Mouse (Mus musculus) cerebellum, adult 2 months (tissue): ENCODE measurements around the gene Olfr641. TPM values are rescaled to one million over a fixed set of nuclear protein-coding genes. Genes with fewer than 3 reads are reported as not detected.

Source experiments
- DNase-seq, 2 experiments: peaks; one replicate each; pipeline ENCODE4 v3.0.0; 2021
- H3K27ac ChIP-seq: fragments of 200-500 bp; 2 replicates; pipeline ENCODE4 v1.5.1; 2012; ENCODE audit warnings: low read length, control low read depth, inconsistent platforms; ENCODE audit not compliant: insufficient read depth
- H3K27me3 ChIP-seq: fragments of 200-500 bp; 2 replicates; pipeline ENCODE4 v1.6.1; 2012; ENCODE audit warnings: inconsistent platforms, mild to moderate bottlenecking, low read length, moderate library complexity; ENCODE audit not compliant: control insufficient read depth, insufficient read depth
- H3K4me1 ChIP-seq: fragments of 200-500 bp; 2 replicates; pipeline ENCODE4 v1.6.1; 2011; ENCODE audit warnings: low read length; ENCODE audit not compliant: control insufficient read depth, insufficient read depth
- H3K4me3 ChIP-seq: fragments of 200-500 bp; replicated peaks from 2 replicates; pipeline ENCODE3; 2011; ENCODE audit warnings: mild to moderate bottlenecking, low read depth, low read length, control low read depth; ENCODE audit not compliant: insufficient read depth
- CTCF ChIP-seq: fragments of 200-500 bp; IDR thresholded peaks from 2 replicates; pipeline ENCODE4 v1.5.1; 2011; ENCODE audit warnings: low read depth, mild to moderate bottlenecking, control low read depth, low read length, moderate library complexity, borderline replicate concordance; ENCODE audit not compliant: insufficient read depth
- POLR2A ChIP-seq: fragments of 200-500 bp; IDR thresholded peaks from 2 replicates; pipeline ENCODE4 v1.6.1; 2011; ENCODE audit warnings: low read length, control low read depth, borderline replicate concordance; ENCODE audit not compliant: insufficient read depth
- WGBS: fragments of 180-500 bp; shearing (Covaris S2); methylation state at CpG from one replicate; pipeline ENCODE4 v1.1.7; 2018; 5-methylcytosine and 5-hydroxymethylcytosine counted together
- polyA plus RNA-seq: library from polyadenylated mRNA; depleted of rRNA; stranded (reverse); fragments of >200 nt; gene quantifications from 2 replicates; pipeline ENCODE4 v1.2.3, GENCODE M21; 2012; rRNA removed

Gene Olfr641
- not detected in 2 replicates for polyA plus RNA-seq

- no peak within 1 kb of the TSS for H3K4me3 ChIP-seq
- 57% methylated on average over 1 of the region's 1 CpGs for WGBS
- no peak for TF ChIP-seq POLR2A
- TF ChIP-seq CTCF, result no peak
- no peak for DNase-seq
- no peaks in the 10 kb centered on the region for H3K27me3 ChIP-seq
- no peak within 1 kb of the TSS for H3K27ac ChIP-seq
- H3K4me1 ChIP-seq, result no peaks in the 10 kb centered on the region
Measured at GRCm38 (mm10) chr7:104035145-104035544, at the start of gene Olfr641. Olfr641 (plus strand) TSS chr7:104035445.

- H3K4me3 ChIP-seq, result no peak within 1 kb of the TSS
- no peaks in the 10 kb centered on the region for H3K4me1 ChIP-seq
- no peak for DNase-seq
- no peaks in the 10 kb centered on the region for H3K27me3 ChIP-seq
- no peak within 1 kb of the TSS for H3K27ac ChIP-seq
- TF ChIP-seq CTCF (no peak), POLR2A (no peak)
Measured at GRCm38 (mm10) chr7:103998446-103998845, 36.8 kb upstream of the Olfr641 start, which contains the start of gene Olfr638. Olfr638 (plus strand) TSS chr7:103998746.

- no peak for DNase-seq
- Histone ChIP-seq H3K4me3 (no peak overlapping the region), H3K27ac (no peak overlapping the region), H3K27me3 (no peaks in the 10 kb centered on the region), H3K4me1 (no peaks in the 10 kb centered on the region)
- TF ChIP-seq POLR2A (no peak), CTCF (no peak)
Measured at GRCm38 (mm10) chr7:103999124-103999523, 36.1 kb upstream of the Olfr641 start.

- DNase-seq, result no peak
- Histone ChIP-seq H3K27ac (no peak within 1 kb of the TSS), H3K4me1 (no peaks in the 10 kb centered on the region), H3K4me3 (no peak within 1 kb of the TSS), H3K27me3 (no peaks in the 10 kb centered on the region)
- no peak for TF ChIP-seq CTCF
- no peak for TF ChIP-seq POLR2A
Measured at GRCm38 (mm10) chr7:104017203-104017602, 18.0 kb upstream of the Olfr641 start, which contains the start of gene Olfr639. Olfr639 (minus strand) TSS chr7:104017303.

GRCm38 (mm10) chr7:104018953-104019352 lies 16.3 kb upstream of the Olfr641 start:
- 71% methylated on average over 1 of the region's 1 CpGs for WGBS
- no peak for DNase-seq
- TF ChIP-seq CTCF (no peak), POLR2A (no peak)
- no peak overlapping the region for H3K27ac ChIP-seq
- H3K4me3 ChIP-seq, result no peak overlapping the region
- H3K4me1 ChIP-seq, result no peaks in the 10 kb centered on the region
- no peaks in the 10 kb centered on the region for H3K27me3 ChIP-seq

GRCm38 (mm10) chr7:104021651-104022050 lies 13.6 kb upstream of the Olfr641 start:
- Histone ChIP-seq H3K27ac (no peak overlapping the region), H3K27me3 (no peaks in the 10 kb centered on the region), H3K4me3 (no peak overlapping the region), H3K4me1 (no peaks in the 10 kb centered on the region)
- WGBS, result 94% methylated on average over 6 of the region's 6 CpGs
- no peak for DNase-seq
- TF ChIP-seq CTCF, result no peak
- no peak for TF ChIP-seq POLR2A

GRCm38 (mm10) chr7:104025473-104025872 lies 9.8 kb upstream of the Olfr641 start, which contains the start of gene Olfr640:
Olfr640 (minus strand) TSS chr7:104025573.
- H3K27ac ChIP-seq, result no peak within 1 kb of the TSS
- no peak within 1 kb of the TSS for H3K4me3 ChIP-seq
- no peak for DNase-seq
- H3K4me1 ChIP-seq, result no peaks in the 10 kb centered on the region
- H3K27me3 ChIP-seq, result no peaks in the 10 kb centered on the region
- TF ChIP-seq POLR2A (no peak), CTCF (no peak)
- WGBS, result 74% methylated on average over 6 of the region's 6 CpGs

GRCm38 (mm10) chr7:104026978-104027377 lies 8.3 kb upstream of the Olfr641 start:
- TF ChIP-seq CTCF (no peak), POLR2A (no peak)
- WGBS, result 68% methylated on average over 3 of the region's 3 CpGs
- no peaks in the 10 kb centered on the region for H3K27me3 ChIP-seq
- H3K4me3 ChIP-seq, result no peak overlapping the region
- no peak overlapping the region for H3K27ac ChIP-seq
- no peaks in the 10 kb centered on the region for H3K4me1 ChIP-seq
- DNase-seq, result no peak

- 86% methylated on average over 4 of the region's 4 CpGs for WGBS
- TF ChIP-seq CTCF (no peak), POLR2A (no peak)
- H3K27ac ChIP-seq, result no peak overlapping the region
- no peaks in the 10 kb centered on the region for H3K27me3 ChIP-seq
- H3K4me1 ChIP-seq, result no peaks in the 10 kb centered on the region
- no peak for DNase-seq
- no peak overlapping the region for H3K4me3 ChIP-seq
Measured at GRCm38 (mm10) chr7:104050745-104051144, 15.5 kb downstream of the Olfr641 start.
